Mouse (Mus musculus) midbrain, embryonic 15.5 days (tissue): ENCODE data around the gene Ptk6. TPM values are rescaled to one million over a fixed set of nuclear protein-coding genes. Genes with fewer than 3 reads are reported as not detected.

Experiments
- ATAC-seq: fragments of 200-750 bp; cut with Nextera tagmentation; replicated peaks from 2 replicates; pipeline ENCODE4 v1.8.0; 2017; ENCODE audit warnings: moderate TSS enrichment
- H3K27ac ChIP-seq: fragments of 300-500 bp; sonication (generic); 2 replicates; pipeline ENCODE4 v1.5.1; 2015; ENCODE audit warnings: mild to moderate bottlenecking, inconsistent platforms
- H3K27me3 ChIP-seq: fragments of 300-500 bp; sonication (generic); replicated peaks from 2 replicates; pipeline ENCODE4 v1.6.1; 2015; ENCODE audit warnings: inconsistent platforms
- H3K36me3 ChIP-seq: fragments of 300-500 bp; sonication (generic); replicated peaks from 2 replicates; pipeline ENCODE4 v1.6.1; 2015; ENCODE audit warnings: inconsistent platforms
- H3K4me1 ChIP-seq: fragments of 300-500 bp; sonication (generic); 2 replicates; pipeline ENCODE4 v1.6.1; 2015; ENCODE audit warnings: inconsistent platforms
- H3K4me2 ChIP-seq: fragments of 300-500 bp; sonication (generic); 2 replicates; pipeline ENCODE4 v1.6.1; 2015; ENCODE audit warnings: inconsistent platforms, mild to moderate bottlenecking, moderate library complexity
- H3K4me3 ChIP-seq: fragments of 300-500 bp; sonication (generic); 2 replicates; pipeline ENCODE4 v1.5.1; 2015; ENCODE audit warnings: mild to moderate bottlenecking, inconsistent platforms
- H3K9ac ChIP-seq: fragments of 300-500 bp; sonication (generic); 2 replicates; pipeline ENCODE4 v1.6.1; 2015; ENCODE audit warnings: mild to moderate bottlenecking, inconsistent platforms
- H3K9me3 ChIP-seq: fragments of 300-500 bp; sonication (generic); 2 replicates; pipeline ENCODE4 v1.6.1; 2016; ENCODE audit warnings: inconsistent platforms
- WGBS: fragments of 180-500 bp; shearing (Covaris S2); methylation state at CpG from one replicate; pipeline ENCODE4 v1.1.7; 2015; ENCODE audit warnings: mixed read lengths; 5-methylcytosine and 5-hydroxymethylcytosine counted together
- polyA plus RNA-seq: library from polyadenylated mRNA; unstranded; fragments of >200 nt; fragmentation: Nextera tagmentation; extraction: Ambion mirVana; gene quantifications from 2 replicates; pipeline ENCODE4 v1.2.1, GENCODE M21; 2015

The Ptk6 gene
- polyA plus RNA-seq, 1 experiment from 2014 or later: not detected

DNA sequence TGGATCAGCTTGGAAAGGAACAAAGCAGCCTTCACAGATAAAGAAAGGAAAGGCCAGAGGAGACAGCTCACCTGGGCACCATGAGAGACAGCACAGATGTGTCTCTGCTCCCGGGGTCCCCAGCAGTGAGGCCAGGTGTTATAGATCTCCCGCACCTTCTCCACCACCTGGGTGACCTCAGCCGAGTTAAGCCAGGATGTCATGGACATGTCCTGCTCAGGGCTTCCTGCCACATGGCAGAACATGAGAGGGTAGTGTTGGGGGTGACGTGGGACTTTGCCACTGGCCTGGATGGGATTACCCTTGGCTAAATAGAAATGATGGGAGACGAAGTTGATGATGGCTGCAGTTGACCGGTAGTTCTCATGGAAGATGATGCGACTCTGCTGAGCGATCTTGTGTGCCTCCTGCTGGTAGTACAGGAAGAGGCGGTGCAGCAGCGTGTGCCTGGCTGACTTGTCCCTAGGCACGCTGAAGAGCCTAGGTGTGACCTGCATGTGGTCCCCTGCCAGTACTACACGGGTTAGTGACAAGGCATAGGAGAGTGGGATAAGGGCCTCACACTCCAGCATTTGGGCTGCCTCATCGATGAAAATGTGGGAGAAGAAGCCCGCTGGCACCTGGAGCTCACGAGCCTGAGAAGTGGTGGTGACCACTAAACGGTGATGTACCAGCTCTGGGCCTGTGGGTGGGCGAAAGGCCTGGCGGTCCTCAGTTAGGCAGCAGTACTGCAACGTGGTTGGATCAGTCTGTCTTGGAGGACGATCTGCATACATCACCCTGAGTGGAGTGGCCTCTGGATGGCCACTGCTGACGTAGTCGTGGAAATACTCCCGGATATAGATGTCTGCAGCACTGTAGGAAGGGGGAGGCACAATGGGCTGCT lies 33.3 kb upstream of the Ptk6 start:
- no peaks in the 10 kb centered on the region for H3K27me3 ChIP-seq
- no peak overlapping the region for H3K4me3 ChIP-seq
- no peak overlapping the region for H3K4me2 ChIP-seq
- ATAC-seq: no peak
- WGBS: 87% methylated on average over 23 of the region's 23 CpGs
- H3K9ac ChIP-seq: no peak overlapping the region
- H3K4me1 ChIP-seq: no peaks in the 10 kb centered on the region
- H3K36me3 ChIP-seq: no peaks in the 10 kb centered on the region
- H3K9me3 ChIP-seq: no peaks in the 10 kb centered on the region
- H3K27ac ChIP-seq: no peak overlapping the region

GRCm38 (mm10) chr2:181234680-181235079 lies 32.1 kb upstream of the Ptk6 start:
- no peak for ATAC-seq

GRCm38 (mm10) chr2:181233443-181233842 lies 30.9 kb upstream of the Ptk6 start:
- no peak overlapping the region for H3K4me3 ChIP-seq
- H3K27me3 ChIP-seq: no peaks in the 10 kb centered on the region
- H3K4me1 ChIP-seq: no peaks in the 10 kb centered on the region
- H3K4me2 ChIP-seq: no peak overlapping the region
- 90% methylated on average over 15 of the region's 15 CpGs for WGBS
- no peak overlapping the region for H3K27ac ChIP-seq
- H3K9me3 ChIP-seq: no peaks in the 10 kb centered on the region
- no peak for ATAC-seq
- no peak overlapping the region for H3K9ac ChIP-seq
- H3K36me3 ChIP-seq: no peaks in the 10 kb centered on the region

More at GRCm38 (mm10) chr2:181234680-181235079, 32.1 kb upstream of the Ptk6 start:
- no peaks in the 10 kb centered on the region for H3K27me3 ChIP-seq
- H3K27ac ChIP-seq: no peak overlapping the region
- no peaks in the 10 kb centered on the region for H3K36me3 ChIP-seq
- 92% methylated on average over 11 of the region's 11 CpGs for WGBS
- no peaks in the 10 kb centered on the region for H3K9me3 ChIP-seq
- H3K4me1 ChIP-seq: no peaks in the 10 kb centered on the region
- H3K4me2 ChIP-seq: no peak overlapping the region
- H3K9ac ChIP-seq: no peak overlapping the region
- no peak overlapping the region for H3K4me3 ChIP-seq

GRCm38 (mm10) chr2:181231171-181231570 lies 28.6 kb upstream of the Ptk6 start:
- Histone ChIP-seq H3K4me2 (0 out of 2 replicates have a peak overlapping the region, but pooled peaks have one; percentile 8), H3K9me3 (no peaks in the 10 kb centered on the region), H3K4me1 (no peaks in the 10 kb centered on the region), H3K27ac (no peak overlapping the region), H3K9ac (no peak overlapping the region), H3K36me3 (no peaks in the 10 kb centered on the region), H3K27me3 (no peaks in the 10 kb centered on the region), H3K4me3 (no peak overlapping the region)
- no peak for ATAC-seq
- WGBS: 69% methylated on average over 20 of the region's 20 CpGs

DNA sequence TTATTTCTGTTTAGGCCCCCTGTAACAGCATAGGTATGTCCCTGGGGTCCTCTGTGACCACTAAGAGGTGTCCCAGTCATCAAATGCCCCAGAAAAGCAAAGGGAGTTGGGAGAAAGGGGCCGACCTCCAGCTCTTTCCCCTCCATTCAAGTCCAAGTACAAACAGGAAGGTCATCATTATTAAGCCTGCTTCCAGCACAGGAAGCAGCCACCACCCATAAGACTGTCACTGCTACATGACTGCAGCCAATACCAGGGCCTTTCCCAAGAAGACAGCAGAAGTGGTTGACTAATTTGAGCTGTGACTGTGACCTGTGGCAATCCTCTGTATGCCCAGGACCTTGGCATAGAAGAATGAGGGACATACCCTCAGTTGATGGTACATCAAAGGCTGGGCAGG lies 25.7 kb upstream of the Ptk6 start:
- no peaks in the 10 kb centered on the region for H3K27me3 ChIP-seq
- H3K4me3 ChIP-seq: no peak overlapping the region
- H3K4me1 ChIP-seq: no peaks in the 10 kb centered on the region
- H3K4me2 ChIP-seq: no peak overlapping the region
- no peak overlapping the region for H3K9ac ChIP-seq
- 75% methylated on average over 1 of the region's 1 CpGs for WGBS
- no peaks in the 10 kb centered on the region for H3K36me3 ChIP-seq
- no peaks in the 10 kb centered on the region for H3K9me3 ChIP-seq
- ATAC-seq: no peak
- no peak overlapping the region for H3K27ac ChIP-seq

DNA sequence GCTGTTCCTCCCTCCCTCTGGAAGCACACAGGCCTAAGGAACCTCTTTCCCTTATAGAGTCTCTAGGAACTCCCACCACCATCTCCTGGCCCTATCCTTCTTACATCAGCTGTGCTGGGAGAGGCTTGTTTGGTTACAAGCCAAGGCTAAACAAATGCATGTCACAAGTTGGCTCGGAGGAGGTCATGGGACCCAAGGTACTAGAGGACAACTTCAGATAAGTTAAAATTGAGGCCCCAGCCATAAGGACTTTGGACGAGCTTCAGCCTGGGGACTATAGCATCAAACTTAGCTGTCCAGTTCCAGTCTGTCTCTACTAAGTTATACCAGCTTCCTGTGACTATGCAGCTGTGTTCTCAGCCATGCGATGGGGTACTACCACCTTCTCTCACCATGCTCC lies 24.5 kb upstream of the Ptk6 start:
- Histone ChIP-seq H3K9me3 (no peaks in the 10 kb centered on the region), H3K4me2 (no peak overlapping the region), H3K27ac (no peak overlapping the region), H3K36me3 (no peaks in the 10 kb centered on the region), H3K4me3 (no peak overlapping the region), H3K9ac (no peak overlapping the region), H3K27me3 (no peaks in the 10 kb centered on the region), H3K4me1 (no peaks in the 10 kb centered on the region)
- ATAC-seq: no peak
- 81% methylated on average over 3 of the region's 3 CpGs for WGBS

GRCm38 (mm10) chr2:181224994-181225393 lies 22.4 kb upstream of the Ptk6 start:
- no peak overlapping the region for H3K4me3 ChIP-seq
- H3K9ac ChIP-seq: no peak overlapping the region
- no peak for ATAC-seq
- 89% methylated on average over 2 of the region's 2 CpGs for WGBS
- H3K9me3 ChIP-seq: no peaks in the 10 kb centered on the region
- H3K4me1 ChIP-seq: peaks cover 7% of the 10 kb centered on the region
- H3K27me3 ChIP-seq: no peaks in the 10 kb centered on the region
- H3K4me2 ChIP-seq: no peak overlapping the region
- no peaks in the 10 kb centered on the region for H3K36me3 ChIP-seq
- H3K27ac ChIP-seq: no peak overlapping the region

GRCm38 (mm10) chr2:181220361-181220760 lies 17.8 kb upstream of the Ptk6 start:
- Histone ChIP-seq H3K9me3 (no peaks in the 10 kb centered on the region), H3K4me3 (no peak overlapping the region; the same call in 1 of the 2 replicates), H3K9ac (no peak overlapping the region), H3K4me2 (peak overlapping the region; percentile 62), H3K27me3 (0 out of 2 replicates have a peak, but pooled peaks cover 2% of the 10 kb centered on the region), H3K4me1 (peaks cover 15% of the 10 kb centered on the region), H3K27ac (no peak overlapping the region), H3K36me3 (no peaks in the 10 kb centered on the region)
- no peak for ATAC-seq
- WGBS: 55% methylated on average over 2 of the region's 2 CpGs

- Histone ChIP-seq H3K9me3 (no peaks in the 10 kb centered on the region), H3K27me3 (0 out of 2 replicates have a peak, but pooled peaks cover 2% of the 10 kb centered on the region), H3K4me3 (peak within 1 kb of the TSS; percentile 33), H3K4me2 (peak within 1 kb of the TSS; percentile 62), H3K27ac (peak within 1 kb of the TSS; percentile 58; the same call in 1 of the 2 replicates), H3K36me3 (no peaks in the 10 kb centered on the region), H3K9ac (0 out of 2 replicates have a peak within 1 kb of the TSS, but pooled peaks have one; percentile 7), H3K4me1 (peaks cover 15% of the 10 kb centered on the region)
- 2% methylated on average over 25 of the region's 25 CpGs for WGBS
- peak; percentile 90 for ATAC-seq
Measured at GRCm38 (mm10) chr2:181219538-181220216, 17.1 kb upstream of the Ptk6 start, which contains the start of gene Fndc11. Gene Fndc11, plus strand, starts transcription at chr2:181220013.

- H3K9me3 ChIP-seq: no peaks in the 10 kb centered on the region
- WGBS: 61% methylated on average over 5 of the region's 5 CpGs
- no peak overlapping the region for H3K4me3 ChIP-seq
- H3K4me1 ChIP-seq: peaks cover 15% of the 10 kb centered on the region
- H3K27ac ChIP-seq: peak overlapping the region; percentile 58; the same call in 1 of the 2 replicates
- H3K9ac ChIP-seq: no peak overlapping the region
- peaks cover 8% of the 10 kb centered on the region; the same call in 1 of the 2 replicates for H3K27me3 ChIP-seq
- H3K36me3 ChIP-seq: no peaks in the 10 kb centered on the region
- H3K4me2 ChIP-seq: peak overlapping the region; percentile 62; the same call in 1 of the 2 replicates
- no peak for ATAC-seq
Measured at GRCm38 (mm10) chr2:181218881-181219485, 16.4 kb upstream of the Ptk6 start.

- no peaks in the 10 kb centered on the region for H3K9me3 ChIP-seq
- H3K27me3 ChIP-seq: peaks cover 37% of the 10 kb centered on the region
- no peak overlapping the region for H3K4me2 ChIP-seq
- no peak overlapping the region for H3K27ac ChIP-seq
- no peaks in the 10 kb centered on the region for H3K36me3 ChIP-seq
- no peak overlapping the region for H3K9ac ChIP-seq
- 93% methylated on average over 6 of the region's 6 CpGs for WGBS
- ATAC-seq: no peak
- H3K4me1 ChIP-seq: peaks cover 29% of the 10 kb centered on the region
- H3K4me3 ChIP-seq: no peak overlapping the region
Measured at GRCm38 (mm10) chr2:181216037-181216436, 13.4 kb upstream of the Ptk6 start.

DNA sequence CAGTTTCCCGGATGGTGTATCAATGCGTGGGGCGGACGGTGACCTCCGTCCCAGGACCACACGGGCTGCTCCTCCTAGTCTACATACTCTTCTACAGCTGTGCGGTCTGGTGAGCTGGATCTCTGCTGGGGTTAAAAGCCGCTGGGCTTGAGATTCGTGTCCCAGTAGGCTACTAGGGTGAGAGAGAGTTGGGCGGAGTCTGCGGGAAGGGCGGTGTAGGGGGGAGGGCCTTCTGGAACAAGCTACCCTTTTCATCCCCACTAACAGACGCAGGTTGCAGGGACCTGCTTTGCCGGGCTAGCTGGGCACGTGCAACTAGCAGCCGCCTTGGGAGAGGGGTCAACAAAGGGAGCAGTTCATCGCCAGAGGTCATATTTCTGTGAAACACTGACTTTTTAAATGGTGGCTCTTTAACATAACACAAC lies 10.4 kb upstream of the Ptk6 start, which contains the start of gene Srms:
Gene Srms, minus strand, starts transcription at position 165 of the 425 bp plus-strand sequence.
- no peak within 1 kb of the TSS for H3K27ac ChIP-seq
- H3K9ac ChIP-seq: no peak within 1 kb of the TSS
- no peak for ATAC-seq
- H3K9me3 ChIP-seq: no peaks in the 10 kb centered on the region
- 2% methylated on average over 17 of the region's 17 CpGs for whole genome bisulfite sequencing
- H3K4me3 ChIP-seq: peak within 1 kb of the TSS; percentile 25
- H3K36me3 ChIP-seq: no peaks in the 10 kb centered on the region
- H3K4me1 ChIP-seq: peaks cover 14% of the 10 kb centered on the region
- peak within 1 kb of the TSS; percentile 45 for H3K4me2 ChIP-seq
- H3K27me3 ChIP-seq: peaks cover 35% of the 10 kb centered on the region
